Comparison of ENCODE assay signal across 10 mouse cellular contexts in genomic region chr5:114604781-114605290, GRCm38 (mm10). TPM values are rescaled to one million over a fixed set of nuclear protein-coding genes. Genes with fewer than 3 reads are reported as not detected.
DNase-seq lines count a peak whose midpoint lies in the region; ATAC-seq and TF ChIP-seq lines count a peak whose summit lies in the region.
"Had no signal": no experiment of that assay in that cellular context is flagged by ENCODE, and none has a peak within 500 bp of the region (broad histone marks: within the 10 kb centered on the region; RNA-seq: fewer than 3 reads in every experiment).

No protein-coding gene starts in this region.

- no peaks in the 10 kb centered on the region for H3K27me3 ChIP-seq in heart, postnatal 0 days (ENCODE audit: control insufficient read depth, insufficient read depth, low read length)
- no peaks in the 10 kb centered on the region for H3K27me3 ChIP-seq in embryonic facial prominence, embryonic 11.5 days (ENCODE audit: control insufficient read depth, insufficient read depth, low read length)
- peaks cover 59% of the 10 kb centered on the region for H3K27me3 ChIP-seq in limb, embryonic 13.5 days
- H3K27me3 ChIP-seq: lung, embryonic 15.5 days had no signal

- no peak overlapping the region for H3K27ac ChIP-seq in heart, postnatal 0 days (ENCODE audit: low read depth)
- no peak overlapping the region for H3K27ac ChIP-seq in embryonic facial prominence, embryonic 11.5 days (replicated peaks; ENCODE audit: low read depth, low read length)
- no peak overlapping the region for H3K27ac ChIP-seq in limb, embryonic 13.5 days
- H3K27ac ChIP-seq: lung, embryonic 15.5 days had no signal

- no peaks in the 10 kb centered on the region for H3K9me3 ChIP-seq in heart, postnatal 0 days (replicated peaks; ENCODE audit: control insufficient read depth, low read length)
- no peaks in the 10 kb centered on the region for H3K9me3 ChIP-seq in embryonic facial prominence, embryonic 11.5 days (replicated peaks; ENCODE audit: control insufficient read depth, low read length)
- no peaks in the 10 kb centered on the region for H3K9me3 ChIP-seq in limb, embryonic 13.5 days
- H3K9me3 ChIP-seq: G1E; lung, embryonic 15.5 days had no signal

- TF ChIP-seq CTCF in heart, postnatal 0 days (IDR thresholded peaks at IDR 0.05; ENCODE audit: low read depth): peak; percentile 62

- WGBS in heart, postnatal 0 days: 32% methylated on average over 11 of the region's 11 CpGs
- 32% methylated on average over 11 of the region's 11 CpGs for WGBS in embryonic facial prominence, embryonic 11.5 days
- 17% methylated on average over 11 of the region's 11 CpGs for WGBS in limb, embryonic 13.5 days

- H3K36me3 ChIP-seq in heart, postnatal 0 days (replicated peaks; ENCODE audit: control insufficient read depth, insufficient read depth, low read length): no peaks in the 10 kb centered on the region
- no peaks in the 10 kb centered on the region for H3K36me3 ChIP-seq in embryonic facial prominence, embryonic 11.5 days (replicated peaks; ENCODE audit: control insufficient read depth, insufficient read depth, low read depth, low read length)
- H3K36me3 ChIP-seq in limb, embryonic 13.5 days: no peaks in the 10 kb centered on the region
- H3K36me3 ChIP-seq: lung, embryonic 15.5 days had no signal

- no peak overlapping the region for H3K9ac ChIP-seq in heart, postnatal 0 days (replicated peaks; ENCODE audit: low read depth, low read length)
- no peak overlapping the region for H3K9ac ChIP-seq in embryonic facial prominence, embryonic 11.5 days (replicated peaks; ENCODE audit: low read length)
- H3K9ac ChIP-seq in limb, embryonic 13.5 days: no peak overlapping the region
- H3K9ac ChIP-seq: lung, embryonic 15.5 days had no signal

- peaks cover 16% of the 10 kb centered on the region for H3K4me1 ChIP-seq in heart, postnatal 0 days (ENCODE audit: control insufficient read depth, insufficient read depth)
- no peaks in the 10 kb centered on the region; the same call in 1 of the 2 replicates for H3K4me1 ChIP-seq in embryonic facial prominence, embryonic 11.5 days (ENCODE audit: control insufficient read depth, insufficient read depth, low read length)
- H3K4me1 ChIP-seq in limb, embryonic 13.5 days: peaks cover 48% of the 10 kb centered on the region

- ATAC-seq in heart, postnatal 0 days (ENCODE audit: insufficient read depth, low read depth): 0 out of 2 replicates have a peak, but pooled peaks have one; percentile 36
- ATAC-seq in embryonic facial prominence, embryonic 11.5 days (replicated peaks; ENCODE audit: insufficient number of reproducible peaks, low FRiP score, low TSS enrichment, low read depth): no peak; the same call in 1 of the 2 replicates
- no peak for ATAC-seq in limb, embryonic 13.5 days (ENCODE audit: low FRiP score, low read depth)
- no peak for ATAC-seq in erythroblast, adult 5-6 weeks (replicated peaks; ENCODE audit: low FRiP score, poor library complexity, severe bottlenecking)

- H3K4me2 ChIP-seq in heart, postnatal 0 days (ENCODE audit: low read depth, low read length): no peak overlapping the region
- H3K4me2 ChIP-seq in embryonic facial prominence, embryonic 11.5 days (ENCODE audit: low read depth, low read length): no peak overlapping the region
- H3K4me2 ChIP-seq in limb, embryonic 13.5 days (replicated peaks): peak overlapping the region; percentile 14; the same call in 1 of the 2 replicates
- H3K4me2 ChIP-seq: lung, embryonic 15.5 days had no signal

- DNase-seq in heart, postnatal 0 days (ENCODE audit: low spot score): no peak
- no peak for DNase-seq in heart, adult 18-20 months
- peak; percentile 28 for DNase-seq in A20 (ENCODE audit: low read depth, low spot score)
- DNase-seq in embryonic facial prominence, embryonic 11.5 days (ENCODE audit: low spot score): peak; percentile 66
- no peak for DNase-seq in right cerebral cortex, postnatal 14 days
- DNase-seq in gastrocnemius, postnatal 25 days: no peak

- no peak for TF ChIP-seq EP300 in heart, postnatal 0 days (IDR thresholded peaks at IDR 0.05; ENCODE audit: low read depth)

- H3K4me3 ChIP-seq in heart, postnatal 0 days (ENCODE audit: low read depth, low read length): no peak overlapping the region
- H3K4me3 ChIP-seq in embryonic facial prominence, embryonic 11.5 days (ENCODE audit: low read depth, low read length): no peak overlapping the region
- no peak overlapping the region for H3K4me3 ChIP-seq in limb, embryonic 13.5 days
- H3K4me3 ChIP-seq: lung, embryonic 15.5 days had no signal

RNA-seq across cellular contexts. Expression of gene Fam222a, which starts 37.0 kb away (rescaled TPM):
- 0.97 and 5.0 TPM in 2 replicates for total RNA-seq in heart, postnatal 0 days (2014; rRNA removed; ENCODE audit: low replicate concordance)
- 0.97 and 1.3 TPM in 2 replicates for polyA plus RNA-seq in heart, postnatal 0 days (2015; fragmentation: Nextera tagmentation; extraction: Ambion mirVana)
- total RNA-seq in heart, adult 18-20 months (2021): 1 to 10 TPM; 2.6 to 3.3 TPM
- 2.5 and 2.7 TPM in 2 replicates for polyA plus RNA-seq in embryonic facial prominence, embryonic 11.5 days (2014; fragmentation: Nextera tagmentation; extraction: Ambion mirVana)
- 0.69 and 0.72 TPM in 2 replicates for polyA plus RNA-seq in limb, embryonic 13.5 days (2015; fragmentation: Nextera tagmentation; extraction: Ambion mirVana)
- 1.2 TPM in 1 of 2 replicates, not detected in the other for total RNA-seq in erythroblast, adult 5-6 weeks (2015; ENCODE audit: low replicate concordance)
- total RNA-seq in erythroblast, adult 5-6 weeks (2017; ENCODE audit: low replicate concordance): not detected in 2 replicates
- under 1 TPM; 0.29 to 0.54 TPM for total RNA-seq in gastrocnemius, postnatal 25 days (2021)

RNA-seq across cellular contexts. Expression of gene Trpv4, which starts 53.4 kb away (rescaled TPM):
- 2.3 and 3.4 TPM in 2 replicates for total RNA-seq in heart, postnatal 0 days (2014; rRNA removed; ENCODE audit: low replicate concordance)
- 0.87 and 0.93 TPM in 2 replicates for polyA plus RNA-seq in heart, postnatal 0 days (2015; fragmentation: Nextera tagmentation; extraction: Ambion mirVana)
- total RNA-seq in heart, adult 18-20 months (2021): 1 to 10 TPM; 5.0 to 6.4 TPM
- 0.85 and 1.1 TPM in 2 replicates for polyA plus RNA-seq in embryonic facial prominence, embryonic 11.5 days (2014; fragmentation: Nextera tagmentation; extraction: Ambion mirVana)
- 8.4 and 11.8 TPM in 2 replicates for polyA plus RNA-seq in limb, embryonic 13.5 days (2015; fragmentation: Nextera tagmentation; extraction: Ambion mirVana)
- 0.42 TPM in 1 of 2 replicates, not detected in the other for total RNA-seq in erythroblast, adult 5-6 weeks (2015; ENCODE audit: low replicate concordance)
- not detected in 2 replicates for total RNA-seq in erythroblast, adult 5-6 weeks (2017; ENCODE audit: low replicate concordance)
- total RNA-seq in gastrocnemius, postnatal 25 days (2021): 1 to 10 TPM; 1.6 to 2.7 TPM
- total RNA-seq: G1E had no signal

Comparison
In these comparisons a context has a peak if more than half of its experiments do, and no peak if none do; other contexts are left out.
1. DNase-seq: peak in A20 (single experiment) and embryonic facial prominence, embryonic 11.5 days (single experiment); none in heart, postnatal 0 days (single experiment), heart, adult 18-20 months (0 of 2), right cerebral cortex, postnatal 14 days (single experiment) and gastrocnemius, postnatal 25 days (single experiment).